Mouse (Mus musculus) stomach, postnatal 0 days (tissue): ENCODE data around the gene Dok3. TPM values are rescaled to one million over a fixed set of nuclear protein-coding genes. Genes with fewer than 3 reads are reported as not detected.

Source experiments
- ATAC-seq: fragments of 200-750 bp; cut with Nextera tagmentation; 2 replicates; pipeline ENCODE4 v1.8.0; 2017; ENCODE audit not compliant: low FRiP score, low TSS enrichment
- DNase-seq: peaks from one replicate; pipeline ENCODE4 v3.0.0-alpha.2; 2016; ENCODE audit warnings: low spot score
- H3K27ac ChIP-seq: fragments of 300-500 bp; sonication (generic); replicated peaks from 2 replicates; pipeline ENCODE4 v1.5.1; 2014; ENCODE audit warnings: mild to moderate bottlenecking, control low read depth
- H3K27me3 ChIP-seq: fragments of 300-500 bp; sonication (generic); 2 replicates; pipeline ENCODE4 v1.6.1; 2014; ENCODE audit warnings: low read length; ENCODE audit not compliant: control insufficient read depth, insufficient read depth
- H3K36me3 ChIP-seq: fragments of 300-500 bp; sonication (generic); 2 replicates; pipeline ENCODE4 v1.6.1; 2014; ENCODE audit warnings: low read length, mixed read lengths; ENCODE audit not compliant: control insufficient read depth, insufficient read depth
- H3K4me1 ChIP-seq: fragments of 300-500 bp; sonication (generic); replicated peaks from 2 replicates; pipeline ENCODE4 v1.6.1; 2014; ENCODE audit warnings: antibody characterized with exemption; ENCODE audit not compliant: control insufficient read depth, insufficient read depth
- H3K4me2 ChIP-seq: fragments of 300-500 bp; sonication (generic); replicated peaks from 2 replicates; pipeline ENCODE4 v1.6.1; 2014; ENCODE audit warnings: low read depth, mild to moderate bottlenecking, control low read depth, moderate library complexity
- H3K4me3 ChIP-seq: fragments of 300-500 bp; sonication (generic); 2 replicates; pipeline ENCODE4 v1.5.1; 2014; ENCODE audit warnings: low read depth, low read length, control low read depth
- H3K9ac ChIP-seq: fragments of 300-500 bp; sonication (generic); 2 replicates; pipeline ENCODE4 v1.6.1; 2014; ENCODE audit warnings: mild to moderate bottlenecking, low read length, control low read depth, mixed read lengths
- H3K9me3 ChIP-seq: fragments of 300-500 bp; sonication (generic); 2 replicates; pipeline ENCODE4 v1.6.1; 2016; ENCODE audit warnings: low read length; ENCODE audit not compliant: control insufficient read depth
- CTCF ChIP-seq: IDR thresholded peaks from 2 replicates; pipeline ENCODE4 v1.5.1; 2016; ENCODE audit warnings: antibody characterized with exemption, low read depth, mild to moderate bottlenecking, moderate library complexity
- EP300 ChIP-seq: optimal IDR thresholded peaks from 2 replicates; pipeline ENCODE3; 2016; ENCODE audit warnings: antibody characterized with exemption
- WGBS: fragments of 180-500 bp; shearing (Covaris S2); extraction: QIAGEN DNeasy Blood & Tissue Kit; methylation state at CpG from one replicate; pipeline ENCODE4 v1.1.7; 2014; 5-methylcytosine and 5-hydroxymethylcytosine counted together
- polyA plus RNA-seq: library from polyadenylated mRNA; unstranded; fragments of >200 nt; fragmentation: Nextera tagmentation; extraction: Ambion mirVana; gene quantifications from 2 replicates; pipeline ENCODE4 v1.2.1, GENCODE M21; 2015

Dok3 gene
- polyA plus RNA-seq, 1 experiment from 2014 or later = 1.3 TPM

DNA sequence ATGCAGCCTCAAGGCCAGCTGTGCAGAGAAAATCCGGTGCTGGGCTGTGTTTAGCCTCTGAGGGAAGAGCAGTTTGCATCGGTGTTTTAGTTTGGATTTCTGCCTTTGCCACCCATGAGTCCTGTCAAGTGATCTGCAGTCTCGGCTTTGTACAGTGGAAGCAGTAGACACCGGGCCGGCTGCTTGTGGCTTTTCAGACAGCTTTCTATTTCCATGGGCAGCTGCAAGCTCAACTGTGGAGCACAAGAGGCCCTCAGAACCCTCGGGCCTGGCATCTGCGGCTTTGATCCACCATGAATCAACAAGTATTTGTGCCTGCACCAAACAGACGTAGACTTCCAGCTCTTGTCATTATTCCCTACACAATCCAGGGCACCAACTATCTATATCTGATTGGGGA, 26.7 kb downstream of the Dok3 start:
- 81% methylated on average over 8 of the region's 8 CpGs for WGBS
- TF ChIP-seq EP300 = no peak
- Histone ChIP-seq H3K9me3 (no peaks in the 10 kb centered on the region), H3K27me3 (no peaks in the 10 kb centered on the region), H3K4me1 (no peaks in the 10 kb centered on the region), H3K4me2 (no peak overlapping the region), H3K36me3 (peaks cover 49% of the 10 kb centered on the region), H3K9ac (no peak overlapping the region), H3K4me3 (no peak overlapping the region), H3K27ac (no peak overlapping the region)
- DNase-seq (no peak), ATAC-seq (no peak)

DNA sequence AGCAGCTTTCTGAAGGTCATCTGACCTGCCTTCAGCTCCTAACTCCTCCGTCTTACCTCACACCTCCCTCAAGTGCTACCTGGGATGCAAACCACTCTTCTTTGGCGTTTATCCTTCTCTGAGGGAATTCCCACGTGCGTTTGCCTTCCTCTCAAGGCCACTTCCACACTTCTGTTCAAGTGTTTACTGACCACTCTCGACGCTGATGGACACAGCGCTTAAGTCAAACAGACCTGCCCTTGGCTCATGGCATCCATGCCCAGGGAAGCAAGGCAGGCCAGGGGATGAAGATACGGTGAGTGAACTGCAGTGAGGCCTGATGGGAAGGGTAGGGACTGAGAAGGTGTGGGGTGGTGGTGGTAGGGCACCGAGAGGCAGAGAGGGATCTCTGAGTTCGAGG, 28.5 kb downstream of the Dok3 start:
- peaks cover 33% of the 10 kb centered on the region for H3K36me3 ChIP-seq
- H3K27ac ChIP-seq = no peak overlapping the region
- no peak overlapping the region for H3K4me2 ChIP-seq
- no peaks in the 10 kb centered on the region for H3K27me3 ChIP-seq
- no peak overlapping the region for H3K9ac ChIP-seq
- no peaks in the 10 kb centered on the region for H3K9me3 ChIP-seq
- H3K4me1 ChIP-seq = no peaks in the 10 kb centered on the region
- 70% methylated on average over 10 of the region's 10 CpGs for WGBS
- H3K4me3 ChIP-seq = no peak overlapping the region
- TF ChIP-seq EP300 (no peak), CTCF (no peak)
- ATAC-seq = no peak
- no peak for DNase-seq

GRCm38 (mm10) chr13:55498906-55499305, 30.2 kb downstream of the Dok3 start:
- Histone ChIP-seq H3K36me3 (peaks cover 22% of the 10 kb centered on the region), H3K4me3 (no peak overlapping the region), H3K27me3 (no peaks in the 10 kb centered on the region), H3K9ac (no peak overlapping the region), H3K27ac (no peak overlapping the region), H3K4me2 (no peak overlapping the region), H3K9me3 (no peaks in the 10 kb centered on the region), H3K4me1 (no peaks in the 10 kb centered on the region)
- ATAC-seq = no peak
- no peak for DNase-seq
- WGBS = 60% methylated on average over 11 of the region's 11 CpGs
- TF ChIP-seq EP300 = no peak
- TF ChIP-seq CTCF = no peak

- no peaks in the 10 kb centered on the region for H3K4me1 ChIP-seq
- H3K27ac ChIP-seq = 0 out of 2 replicates have a peak overlapping the region, but pooled peaks have one; percentile 40
- WGBS = 54% methylated on average over 6 of the region's 6 CpGs
- H3K9ac ChIP-seq = no peak overlapping the region
- DNase-seq (no peak), ATAC-seq (no peak)
- peaks cover 17% of the 10 kb centered on the region for H3K36me3 ChIP-seq
- TF ChIP-seq CTCF (no peak), EP300 (no peak)
- H3K4me2 ChIP-seq = no peak overlapping the region
- no peak overlapping the region for H3K4me3 ChIP-seq
- H3K27me3 ChIP-seq = peaks cover 2% of the 10 kb centered on the region; the same call in 1 of the 2 replicates
- H3K9me3 ChIP-seq = no peaks in the 10 kb centered on the region
Measured at GRCm38 (mm10) chr13:55496661-55497060, 32.4 kb downstream of the Dok3 start.

DNA sequence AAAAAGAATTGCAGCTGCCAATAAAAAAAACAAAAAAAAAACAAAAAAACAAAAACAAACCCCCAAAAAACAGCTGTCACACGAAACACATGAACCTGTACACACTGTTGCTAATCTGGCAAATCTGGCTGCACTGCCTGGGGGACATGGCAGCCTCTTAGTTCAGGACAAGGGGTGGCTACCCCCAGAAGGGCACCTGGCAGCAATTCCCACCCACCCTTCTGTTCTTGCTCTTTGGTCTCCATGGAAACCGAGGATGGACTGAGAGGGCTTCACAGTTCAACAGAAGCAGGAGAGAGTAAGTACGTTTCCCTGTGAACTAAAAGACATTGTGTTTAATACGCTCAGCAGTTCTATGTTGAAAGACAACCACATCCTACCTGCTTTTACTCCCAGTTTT, 33.4 kb downstream of the Dok3 start:
- DNase-seq (no peak), ATAC-seq (no peak)
- H3K27me3 ChIP-seq = peaks cover 2% of the 10 kb centered on the region; the same call in 1 of the 2 replicates
- no peak overlapping the region for H3K4me2 ChIP-seq
- H3K36me3 ChIP-seq = peaks cover 17% of the 10 kb centered on the region
- H3K9me3 ChIP-seq = no peaks in the 10 kb centered on the region
- H3K4me3 ChIP-seq = no peak overlapping the region
- H3K9ac ChIP-seq = no peak overlapping the region
- H3K27ac ChIP-seq = peak overlapping the region; percentile 41; the same call in 1 of the 2 replicates
- WGBS = 47% methylated on average over 4 of the region's 4 CpGs
- TF ChIP-seq EP300 = no peak
- TF ChIP-seq CTCF = no peak
- no peaks in the 10 kb centered on the region for H3K4me1 ChIP-seq

DNA sequence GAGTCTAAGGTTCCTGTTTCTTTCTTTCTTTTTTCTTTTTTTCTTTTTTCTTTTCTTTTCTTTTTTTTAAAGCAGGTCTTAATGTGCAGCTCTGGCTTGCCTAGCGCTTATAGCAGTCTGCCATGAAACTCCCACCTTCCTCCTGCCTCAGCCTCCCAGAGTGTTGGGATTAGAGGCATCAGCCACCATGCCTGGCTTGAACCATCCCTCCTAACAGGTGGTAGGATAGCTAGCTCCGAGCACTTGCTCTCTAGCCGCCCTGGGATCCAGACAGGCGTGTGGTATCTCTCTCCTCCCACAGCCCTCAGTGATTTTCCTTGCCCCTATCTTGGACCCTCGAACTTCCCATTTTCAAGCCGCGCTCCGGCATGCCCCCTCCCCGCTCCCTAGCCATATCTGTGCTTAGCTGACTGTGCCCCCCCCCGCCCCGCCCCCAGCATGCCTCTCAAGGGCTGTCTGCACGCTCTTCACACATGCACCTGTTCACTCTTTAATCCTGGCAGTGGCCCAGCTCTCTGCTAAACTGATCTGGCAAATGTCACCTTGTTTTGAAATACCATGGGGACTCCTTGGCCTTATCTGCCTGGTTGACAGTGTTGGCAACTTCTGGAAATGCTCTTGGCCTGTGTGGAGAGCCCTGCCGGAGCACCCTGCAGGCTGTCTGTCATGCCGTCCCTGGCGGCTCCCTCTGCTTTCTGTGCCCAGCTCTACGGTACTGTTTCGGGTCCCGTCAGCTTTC, 34.0 kb downstream of the Dok3 start:
- no peak overlapping the region for H3K4me3 ChIP-seq
- no peak for TF ChIP-seq EP300
- TF ChIP-seq CTCF = no peak
- DNase-seq (peak; percentile 69), ATAC-seq (peak; percentile 61)
- H3K4me2 ChIP-seq = no peak overlapping the region
- no peak overlapping the region for H3K9ac ChIP-seq
- H3K36me3 ChIP-seq = peaks cover 12% of the 10 kb centered on the region
- peaks cover 2% of the 10 kb centered on the region; the same call in 1 of the 2 replicates for H3K27me3 ChIP-seq
- H3K4me1 ChIP-seq = no peaks in the 10 kb centered on the region
- H3K27ac ChIP-seq = no peak overlapping the region
- 24% methylated on average over 17 of the region's 18 CpGs for WGBS
- no peaks in the 10 kb centered on the region for H3K9me3 ChIP-seq
